Mouse (Mus musculus) intestine, embryonic 15.5 days (tissue): ENCODE measurements around the gene Cd33. TPM values are rescaled to one million over a fixed set of nuclear protein-coding genes. Genes with fewer than 3 reads are reported as not detected.
A peak's percentile ranks its signal among the peaks of the same experiment; 100 is the strongest.

ENCODE experiments used
- ATAC-seq: fragments of 200-750 bp; cut with Nextera tagmentation; 2 replicates; pipeline ENCODE4 v1.8.0; 2017; ENCODE audit warnings: moderate TSS enrichment, moderate library complexity
- H3K27ac ChIP-seq: fragments of 300-500 bp; sonication (generic); 2 replicates; pipeline ENCODE4 v1.5.1; 2015; ENCODE audit warnings: mild to moderate bottlenecking, inconsistent platforms
- H3K27me3 ChIP-seq: fragments of 300-500 bp; sonication (generic); replicated peaks from 2 replicates; pipeline ENCODE4 v1.6.1; 2015; ENCODE audit warnings: inconsistent platforms
- H3K36me3 ChIP-seq: fragments of 300-500 bp; sonication (generic); 2 replicates; pipeline ENCODE4 v1.6.1; 2015; ENCODE audit warnings: inconsistent platforms
- H3K4me1 ChIP-seq: fragments of 300-500 bp; sonication (generic); replicated peaks from 2 replicates; pipeline ENCODE4 v1.6.1; 2015; ENCODE audit warnings: inconsistent platforms
- H3K4me2 ChIP-seq: fragments of 300-500 bp; sonication (generic); replicated peaks from 2 replicates; pipeline ENCODE4 v1.6.1; 2015; ENCODE audit warnings: mild to moderate bottlenecking, inconsistent platforms
- H3K4me3 ChIP-seq: fragments of 300-500 bp; sonication (generic); replicated peaks from 2 replicates; pipeline ENCODE4 v1.5.1; 2015; ENCODE audit warnings: inconsistent platforms
- H3K9ac ChIP-seq: fragments of 300-500 bp; sonication (generic); 2 replicates; pipeline ENCODE4 v1.6.1; 2015; ENCODE audit warnings: inconsistent platforms
- H3K9me3 ChIP-seq: fragments of 300-500 bp; sonication (generic); 2 replicates; pipeline ENCODE4 v1.6.1; 2016; ENCODE audit warnings: inconsistent platforms
- WGBS: fragments of 180-500 bp; shearing (Covaris S2); methylation state at CpG from one replicate; pipeline ENCODE4 v1.1.7; 2015; 5-methylcytosine and 5-hydroxymethylcytosine counted together
- polyA plus RNA-seq: library from polyadenylated mRNA; unstranded; fragments of >200 nt; fragmentation: Nextera tagmentation; extraction: Ambion mirVana; gene quantifications from 2 replicates; pipeline ENCODE4 v1.2.1, GENCODE M21; 2015

Gene Cd33
- polyA plus RNA-seq, 1 experiment from 2014 or later: 1.9 TPM

GRCm38 (mm10) chr7:43495343-43496021 is 48.7 kb downstream of the Cd33 start:
- no peaks in the 10 kb centered on the region for H3K4me1 ChIP-seq
- no peak for ATAC-seq
- H3K27ac ChIP-seq: no peak overlapping the region
- H3K4me2 ChIP-seq: no peak overlapping the region
- WGBS: 17% methylated on average over 21 of the region's 21 CpGs
- H3K27me3 ChIP-seq: peaks cover 12% of the 10 kb centered on the region
- no peaks in the 10 kb centered on the region for H3K36me3 ChIP-seq
- no peak overlapping the region for H3K4me3 ChIP-seq
- H3K9me3 ChIP-seq: no peaks in the 10 kb centered on the region
- no peak overlapping the region for H3K9ac ChIP-seq

GRCm38 (mm10) chr7:43490861-43491260 is 53.4 kb downstream of the Cd33 start:
- H3K9ac ChIP-seq: no peak overlapping the region
- WGBS: 57% methylated on average over 9 of the region's 9 CpGs
- H3K4me2 ChIP-seq: no peak overlapping the region
- H3K27ac ChIP-seq: no peak overlapping the region
- no peaks in the 10 kb centered on the region for H3K9me3 ChIP-seq
- no peaks in the 10 kb centered on the region for H3K36me3 ChIP-seq
- peaks cover 24% of the 10 kb centered on the region for H3K27me3 ChIP-seq
- H3K4me3 ChIP-seq: no peak overlapping the region
- H3K4me1 ChIP-seq: no peaks in the 10 kb centered on the region
- ATAC-seq: no peak

- peak; percentile 91 for ATAC-seq
- Histone ChIP-seq H3K9me3 (no peaks in the 10 kb centered on the region), H3K36me3 (no peaks in the 10 kb centered on the region), H3K4me1 (no peaks in the 10 kb centered on the region), H3K9ac (peak overlapping the region; percentile 36; the same call in 1 of the 2 replicates), H3K27me3 (peaks cover 21% of the 10 kb centered on the region), H3K4me3 (peak overlapping the region; percentile 40), H3K27ac (no peak overlapping the region), H3K4me2 (peak overlapping the region; percentile 68)
- WGBS: under 1% methylated on average over 7 of the region's 13 CpGs
Observed at GRCm38 (mm10) chr7:43490182-43490584, 54.0 kb downstream of the Cd33 start.

GRCm38 (mm10) chr7:43489631-43490125 is 54.5 kb downstream of the Cd33 start, which contains the start of gene Iglon5:
Iglon5 (minus strand) TSS chr7:43490075.
- Histone ChIP-seq H3K36me3 (no peaks in the 10 kb centered on the region), H3K27me3 (peaks cover 17% of the 10 kb centered on the region), H3K4me3 (peak within 1 kb of the TSS; percentile 40), H3K27ac (no peak within 1 kb of the TSS), H3K4me1 (no peaks in the 10 kb centered on the region), H3K9ac (peak within 1 kb of the TSS; percentile 36), H3K9me3 (no peaks in the 10 kb centered on the region), H3K4me2 (peak within 1 kb of the TSS; percentile 68)
- WGBS: 1% methylated on average over 23 of the region's 41 CpGs
- peak; percentile 73; the same call in 1 of the 2 replicates for ATAC-seq

GRCm38 (mm10) chr7:43488646-43489045 is 55.6 kb downstream of the Cd33 start:
- Histone ChIP-seq H3K27me3 (peaks cover 17% of the 10 kb centered on the region), H3K9ac (no peak overlapping the region), H3K27ac (no peak overlapping the region), H3K4me1 (no peaks in the 10 kb centered on the region), H3K4me2 (no peak overlapping the region; the same call in 1 of the 2 replicates), H3K9me3 (no peaks in the 10 kb centered on the region), H3K36me3 (no peaks in the 10 kb centered on the region), H3K4me3 (no peak overlapping the region)
- 40% methylated on average over 5 of the region's 5 CpGs for WGBS
- no peak for ATAC-seq

- WGBS: 5% methylated on average over 10 of the region's 10 CpGs
- Histone ChIP-seq H3K27me3 (0 out of 2 replicates have a peak, but pooled peaks cover 5% of the 10 kb centered on the region), H3K9ac (no peak overlapping the region), H3K9me3 (no peaks in the 10 kb centered on the region), H3K4me1 (peaks cover 3% of the 10 kb centered on the region; the same call in 1 of the 2 replicates), H3K4me2 (no peak overlapping the region), H3K36me3 (no peaks in the 10 kb centered on the region), H3K27ac (no peak overlapping the region), H3K4me3 (no peak overlapping the region)
- no peak for ATAC-seq
Observed at GRCm38 (mm10) chr7:43483236-43483635, 61.0 kb downstream of the Cd33 start.

GRCm38 (mm10) chr7:43482090-43482716 is 62.0 kb downstream of the Cd33 start:
- Histone ChIP-seq H3K4me2 (no peak overlapping the region), H3K9me3 (no peaks in the 10 kb centered on the region), H3K4me3 (no peak overlapping the region), H3K4me1 (peaks cover 3% of the 10 kb centered on the region; the same call in 1 of the 2 replicates), H3K27ac (no peak overlapping the region), H3K9ac (no peak overlapping the region), H3K36me3 (no peaks in the 10 kb centered on the region), H3K27me3 (peaks cover 11% of the 10 kb centered on the region)
- 54% methylated on average over 8 of the region's 8 CpGs for WGBS
- ATAC-seq: 0 out of 2 replicates have a peak, but pooled peaks have one; percentile 23

GRCm38 (mm10) chr7:43481191-43481590 is 63.0 kb downstream of the Cd33 start:
- 58% methylated on average over 3 of the region's 3 CpGs for WGBS

GRCm38 (mm10) chr7:43476376-43476775 is 67.9 kb downstream of the Cd33 start:
- no peaks in the 10 kb centered on the region for H3K36me3 ChIP-seq
- H3K27ac ChIP-seq: no peak overlapping the region
- no peaks in the 10 kb centered on the region for H3K9me3 ChIP-seq
- 0 out of 2 replicates have a peak, but pooled peaks have one; percentile 4 for ATAC-seq
- H3K27me3 ChIP-seq: peaks cover 36% of the 10 kb centered on the region
- no peak overlapping the region for H3K4me2 ChIP-seq
- no peaks in the 10 kb centered on the region for H3K4me1 ChIP-seq
- H3K4me3 ChIP-seq: no peak overlapping the region
- 10% methylated on average over 13 of the region's 13 CpGs for WGBS
- 0 out of 2 replicates have a peak overlapping the region, but pooled peaks have one; percentile 5 for H3K9ac ChIP-seq

More at GRCm38 (mm10) chr7:43481191-43481590, 63.0 kb downstream of the Cd33 start:
- no peaks in the 10 kb centered on the region for H3K36me3 ChIP-seq
- no peak overlapping the region for H3K27ac ChIP-seq
- no peak overlapping the region for H3K4me2 ChIP-seq
- H3K9me3 ChIP-seq: no peaks in the 10 kb centered on the region
- ATAC-seq: no peak
- no peak overlapping the region for H3K4me3 ChIP-seq
- no peak overlapping the region for H3K9ac ChIP-seq
- peaks cover 21% of the 10 kb centered on the region for H3K27me3 ChIP-seq
- peaks cover 3% of the 10 kb centered on the region; the same call in 1 of the 2 replicates for H3K4me1 ChIP-seq

- 16% methylated on average over 23 of the region's 23 CpGs for WGBS
- Histone ChIP-seq H3K9ac (no peak overlapping the region), H3K4me3 (no peak overlapping the region), H3K27me3 (peaks cover 36% of the 10 kb centered on the region), H3K4me2 (0 out of 2 replicates have a peak overlapping the region, but pooled peaks have one; percentile 11), H3K4me1 (no peaks in the 10 kb centered on the region), H3K36me3 (no peaks in the 10 kb centered on the region), H3K27ac (no peak overlapping the region), H3K9me3 (no peaks in the 10 kb centered on the region)
- peak; percentile 29 for ATAC-seq
Observed at GRCm38 (mm10) chr7:43475706-43476105, 68.5 kb downstream of the Cd33 start.
